Mouse (Mus musculus): ENCODE measurements around the gene Khdrbs1. TPM values are rescaled to one million over a fixed set of nuclear protein-coding genes. Genes with fewer than 3 reads are reported as not detected.

Khdrbs1 gene
- 10 to 100 TPM; 73.2 to 73.4 TPM for total RNA-seq (2023)

DNA sequence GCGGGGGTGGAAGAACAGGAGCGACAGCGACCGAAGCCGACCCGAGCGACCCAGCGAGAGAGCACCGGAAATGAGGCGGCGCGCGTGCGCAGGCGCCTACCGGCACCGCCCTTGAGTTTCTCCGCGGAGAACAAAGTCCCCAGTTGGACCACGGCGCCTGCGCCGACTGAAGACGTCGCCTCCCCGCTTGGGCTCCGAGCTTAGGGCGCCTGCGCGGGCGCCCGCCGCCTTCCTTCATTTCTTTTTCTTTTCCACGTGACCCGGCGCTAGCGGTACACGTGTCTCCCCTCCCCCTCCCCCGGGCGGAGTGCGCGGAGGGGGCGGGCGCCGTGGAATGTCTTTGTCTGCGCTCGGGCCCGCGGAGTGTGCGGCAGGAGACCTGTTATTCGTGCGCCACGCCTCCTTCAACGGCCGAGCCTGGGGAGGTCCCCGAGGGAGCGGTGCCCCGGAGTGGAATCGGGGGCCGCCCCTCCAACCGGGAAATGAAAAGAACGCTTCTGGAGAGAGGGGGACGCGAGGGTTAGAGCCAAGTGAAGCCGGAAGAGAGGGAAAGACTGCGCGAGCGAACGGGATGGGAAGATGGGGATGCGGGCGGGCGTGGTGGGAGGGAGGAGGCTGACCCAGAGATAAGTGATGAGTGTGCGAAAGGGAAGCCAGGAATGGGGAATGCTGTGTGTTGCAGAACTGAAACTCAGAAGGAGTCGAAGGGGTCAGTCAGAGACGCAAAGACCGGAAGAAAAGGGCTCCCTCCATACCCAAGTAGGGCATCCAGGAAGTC is at the start of gene Khdrbs1:
TSS of gene Khdrbs1 (minus strand) at position 72 of the 778 bp plus-strand sequence.

DNA sequence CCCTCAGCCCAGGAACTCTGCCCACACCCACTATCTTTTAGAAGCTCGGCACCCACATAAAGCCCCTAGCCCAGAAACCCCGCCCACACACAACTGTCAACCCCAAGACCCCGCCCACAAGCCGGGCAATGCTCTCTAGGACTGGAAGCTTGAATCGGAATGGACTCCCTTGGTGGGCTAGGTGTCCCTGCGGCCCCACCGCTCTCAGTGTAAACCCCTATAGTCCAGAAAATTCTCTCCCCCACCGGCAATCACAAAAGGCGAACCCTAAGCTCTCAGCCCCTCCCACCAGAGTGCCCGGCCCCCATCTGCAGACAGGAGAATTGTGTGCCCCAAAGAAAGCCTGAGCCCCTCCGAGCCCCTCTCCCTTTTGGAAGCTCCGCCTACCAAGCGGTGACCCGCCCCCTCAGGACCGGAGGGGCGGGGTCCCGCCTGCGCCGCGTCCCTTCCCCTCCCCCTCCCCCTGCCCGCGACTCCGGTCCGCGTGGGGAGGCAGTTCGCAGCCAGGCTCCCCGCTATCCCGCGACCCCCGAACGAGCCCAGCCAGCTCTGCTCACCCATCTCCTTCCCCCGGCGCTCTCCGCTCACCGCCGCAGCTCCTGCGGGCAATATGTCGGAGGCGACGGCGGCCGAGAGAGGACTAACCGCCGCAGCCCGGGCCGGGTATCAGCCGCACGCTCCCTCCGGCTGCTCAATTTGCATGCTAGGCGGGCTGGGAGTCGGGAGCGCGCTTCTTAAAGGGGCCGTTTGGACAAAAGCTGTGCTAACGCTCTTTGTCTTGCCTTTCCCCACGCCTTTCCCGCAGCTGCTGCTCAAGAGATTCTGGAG is 45.7 kb downstream of the Khdrbs1 start, which contains the start of gene Tmem39b:
TSS of gene Tmem39b (minus strand) at position 681 of the 828 bp plus-strand sequence.

DNA sequence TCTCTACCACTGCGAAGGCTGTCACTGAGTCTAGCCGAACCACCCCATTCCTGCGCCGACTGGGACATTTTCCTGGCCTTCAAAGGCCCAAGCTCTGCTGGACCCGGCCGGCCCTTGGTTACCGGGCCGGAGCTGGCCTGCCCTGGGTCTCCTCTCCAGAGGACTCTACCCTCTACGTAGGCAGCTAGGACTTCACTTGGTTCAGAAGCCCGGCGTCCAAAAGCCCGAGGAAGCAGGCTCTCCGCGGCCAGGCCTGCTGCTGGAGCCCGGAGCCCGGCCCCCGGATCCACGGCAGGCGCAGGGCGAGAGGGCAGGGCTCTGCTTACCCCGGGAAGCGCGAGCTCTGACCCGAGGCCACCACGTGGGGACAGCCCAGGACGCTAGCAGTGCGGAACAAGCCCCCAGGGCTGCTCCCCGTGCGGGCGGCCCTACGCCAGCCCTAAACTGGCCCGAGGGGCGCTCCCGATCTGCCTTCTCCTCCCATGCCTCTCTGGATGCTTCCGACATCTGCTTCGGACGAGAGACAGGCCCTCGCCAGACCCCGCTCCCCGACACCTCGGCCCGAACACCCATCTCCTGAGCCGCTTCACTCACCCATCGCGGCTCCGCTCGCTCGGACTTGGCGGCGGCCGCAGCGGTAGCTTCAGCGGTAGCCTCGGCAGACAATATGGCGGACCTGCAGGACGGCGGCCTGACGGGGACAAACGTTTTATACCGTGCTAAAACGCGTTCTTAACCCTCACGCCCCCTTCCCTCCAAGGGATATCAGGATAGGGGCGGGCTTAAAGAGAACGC is 69.8 kb downstream of the Khdrbs1 start, which contains the start of gene Kpna6:
TSS of gene Kpna6 (minus strand) at position 685 of the 795 bp plus-strand sequence.

Other genes with a start within 250 kb of the Khdrbs1 start
- gene Marcksl1, start 228.7 kb downstream of the Khdrbs1 start, total RNA-seq (2023), result 10 to 100 TPM; 73.7 to 85.8 TPM
- 10 to 100 TPM; 68.9 to 73.8 TPM for gene Hdac1, start 199.6 kb downstream of the Khdrbs1 start, total RNA-seq (2023)
- 1 to 10 TPM; 1.3 TPM for gene Lck, start 168.7 kb downstream of the Khdrbs1 start, total RNA-seq (2023)
- gene Fam167b, start 163.8 kb downstream of the Khdrbs1 start, total RNA-seq (2023), result not detected
- gene Eif3i, start 141.7 kb downstream of the Khdrbs1 start, total RNA-seq (2023), result 10 to 100 TPM; 76.4 to 85.4 TPM
- 10 to 100 TPM; 78.3 to 78.5 TPM for gene Tmem234, start 141.6 kb downstream of the Khdrbs1 start, total RNA-seq (2023)
- gene Dcdc2b, start 128.0 kb downstream of the Khdrbs1 start, total RNA-seq (2023), result not detected
- gene Iqcc, start 123.2 kb downstream of the Khdrbs1 start, total RNA-seq (2023), result 10 to 100 TPM in 1 of 2 experiments, 1 to 10 TPM in 1; 7.5 to 13.6 TPM
- gene Ccdc28b, start 118.4 kb downstream of the Khdrbs1 start, total RNA-seq (2023), result 10 to 100 TPM; 36.0 to 41.1 TPM
- 10 to 100 TPM; 35.2 to 37.9 TPM for gene Txlna, start 101.2 kb downstream of the Khdrbs1 start, total RNA-seq (2023)
- gene Kpna6, start 69.5 kb downstream of the Khdrbs1 start, total RNA-seq (2023), result 10 to 100 TPM; 24.2 to 25.3 TPM
- gene Tmem39b, start 45.5 kb downstream of the Khdrbs1 start, total RNA-seq (2023), result 1 to 10 TPM; 8.2 to 8.7 TPM
- 100 to 1,000 TPM; 150 to 170 TPM for gene Ptp4a2, start 68.9 kb upstream of the Khdrbs1 start, total RNA-seq (2023)
- gene Spocd1, start 186.9 kb upstream of the Khdrbs1 start, total RNA-seq (2023), result under 1 TPM; 0.31 to 0.38 TPM
- gene Adgrb2, start 242.6 kb upstream of the Khdrbs1 start, total RNA-seq (2023), result not detected

Data from neutrophil, adult 83 days (primary cell).